Mouse (Mus musculus): ENCODE results near the gene Kcnj14.

DNA sequence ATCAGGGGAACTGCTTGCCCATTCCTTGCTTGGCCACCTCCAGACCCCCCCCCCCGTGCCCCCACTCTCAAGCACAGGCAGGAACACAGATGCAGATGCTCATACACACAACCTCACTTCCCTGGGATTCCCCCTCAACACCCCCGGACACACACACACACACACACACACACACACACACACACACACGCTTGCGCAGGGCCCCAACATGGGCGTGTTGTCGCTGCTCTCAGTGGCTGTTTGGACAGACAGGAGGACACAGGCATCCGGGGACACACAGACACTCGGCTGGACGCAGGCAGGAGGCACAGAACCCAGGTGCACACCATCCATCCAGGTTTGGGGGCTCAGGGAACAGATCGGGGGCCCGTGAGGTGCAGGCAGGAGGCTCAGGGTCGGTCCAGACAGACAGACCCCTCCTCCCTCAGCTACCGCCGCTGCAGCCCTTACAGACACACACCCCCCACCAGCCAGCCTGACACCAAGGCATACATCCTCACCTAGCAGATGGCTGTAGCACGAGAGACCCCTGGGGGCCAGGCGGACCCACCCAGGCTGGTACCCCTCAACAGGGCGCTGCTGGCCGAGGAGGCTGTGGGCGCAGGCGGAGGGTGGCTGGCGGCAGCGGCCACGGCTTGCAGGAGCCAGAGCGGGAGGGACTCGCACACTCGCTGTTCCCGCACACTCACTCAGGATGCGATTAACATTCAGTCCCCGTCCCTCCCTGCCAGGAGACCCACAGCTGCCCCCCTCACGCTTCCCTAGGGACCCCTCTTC lies 45.9 kb upstream of the Kcnj14 start:
- no peak for TF ChIP-seq CTCF (conservative IDR thresholded peaks at IDR 0.05; ENCODE audit: low read length)
- TF ChIP-seq NANOG (IDR thresholded peaks at IDR 0.05; ENCODE audit: borderline replicate concordance, low read length) = no peak
- TF ChIP-seq POU5F1 (IDR thresholded peaks at IDR 0.05; ENCODE audit: borderline replicate concordance, low read length) = no peak

All from E14TG2a.4 (cell line).